Mouse (Mus musculus) erythroblast, embryonic 14.5 days (primary cell): ENCODE results near the gene Upk1a.

Source experiments
- GATA1 ChIP-seq: IDR thresholded peaks from 2 replicates; pipeline ENCODE4 v1.6.1; 2012; ENCODE audit warnings: low read length, inconsistent platforms, mixed read lengths
- TAL1 ChIP-seq: IDR thresholded peaks from 3 replicates; pipeline ENCODE4 v1.6.1; 2012; ENCODE audit warnings: low read length, inconsistent platforms, mixed read lengths

GRCm38 (mm10) chr7:30599933-30600353 lies 12.7 kb downstream of the Upk1a start:
- TF ChIP-seq GATA1 (no peak), TAL1 (no peak)
